Mouse (Mus musculus) neural tube, embryonic 12.5 days (tissue): ENCODE measurements around the gene Spc24. TPM values are rescaled to one million over a fixed set of nuclear protein-coding genes. Genes with fewer than 3 reads are reported as not detected.

Experiments
- ATAC-seq: fragments of 200-750 bp; cut with Nextera tagmentation; 2 replicates; pipeline ENCODE4 v1.8.0; 2017; ENCODE audit warnings: low read depth, mild to moderate bottlenecking, moderate TSS enrichment, moderate library complexity; ENCODE audit not compliant: low FRiP score
- H3K27ac ChIP-seq: fragments of 300-500 bp; sonication (generic); 2 replicates; pipeline ENCODE4 v1.5.1; 2016
- H3K27me3 ChIP-seq: fragments of 300-500 bp; sonication (generic); replicated peaks from 2 replicates; pipeline ENCODE4 v1.6.1; 2016; ENCODE audit warnings: mild to moderate bottlenecking
- H3K36me3 ChIP-seq: fragments of 300-500 bp; sonication (generic); 2 replicates; pipeline ENCODE4 v1.6.1; 2016; ENCODE audit warnings: mild to moderate bottlenecking
- H3K4me1 ChIP-seq: fragments of 300-500 bp; sonication (generic); 2 replicates; pipeline ENCODE4 v1.6.1; 2016
- H3K4me2 ChIP-seq: fragments of 300-500 bp; sonication (generic); replicated peaks from 2 replicates; pipeline ENCODE4 v1.6.1; 2016; ENCODE audit warnings: mild to moderate bottlenecking
- H3K4me3 ChIP-seq: fragments of 300-500 bp; sonication (generic); 2 replicates; pipeline ENCODE4 v1.5.1; 2016
- H3K9ac ChIP-seq: fragments of 300-500 bp; sonication (generic); 2 replicates; pipeline ENCODE4 v1.6.1; 2016; ENCODE audit warnings: mild to moderate bottlenecking
- H3K9me3 ChIP-seq: fragments of 300-500 bp; sonication (generic); 2 replicates; pipeline ENCODE4 v1.6.1; 2016; ENCODE audit warnings: mild to moderate bottlenecking
- WGBS: fragments of 180-500 bp; shearing (Covaris S2); methylation state at CpG from one replicate; pipeline ENCODE4 v1.1.7; 2016; 5-methylcytosine and 5-hydroxymethylcytosine counted together
- polyA plus RNA-seq: library from polyadenylated mRNA; unstranded; fragments of >200 nt; fragmentation: Nextera tagmentation; extraction: Ambion mirVana; gene quantifications from 2 replicates; pipeline ENCODE4 v1.2.1, GENCODE M21; 2016

Gene Spc24
- 59.9 and 73.5 TPM in 2 replicates for polyA plus RNA-seq

DNA sequence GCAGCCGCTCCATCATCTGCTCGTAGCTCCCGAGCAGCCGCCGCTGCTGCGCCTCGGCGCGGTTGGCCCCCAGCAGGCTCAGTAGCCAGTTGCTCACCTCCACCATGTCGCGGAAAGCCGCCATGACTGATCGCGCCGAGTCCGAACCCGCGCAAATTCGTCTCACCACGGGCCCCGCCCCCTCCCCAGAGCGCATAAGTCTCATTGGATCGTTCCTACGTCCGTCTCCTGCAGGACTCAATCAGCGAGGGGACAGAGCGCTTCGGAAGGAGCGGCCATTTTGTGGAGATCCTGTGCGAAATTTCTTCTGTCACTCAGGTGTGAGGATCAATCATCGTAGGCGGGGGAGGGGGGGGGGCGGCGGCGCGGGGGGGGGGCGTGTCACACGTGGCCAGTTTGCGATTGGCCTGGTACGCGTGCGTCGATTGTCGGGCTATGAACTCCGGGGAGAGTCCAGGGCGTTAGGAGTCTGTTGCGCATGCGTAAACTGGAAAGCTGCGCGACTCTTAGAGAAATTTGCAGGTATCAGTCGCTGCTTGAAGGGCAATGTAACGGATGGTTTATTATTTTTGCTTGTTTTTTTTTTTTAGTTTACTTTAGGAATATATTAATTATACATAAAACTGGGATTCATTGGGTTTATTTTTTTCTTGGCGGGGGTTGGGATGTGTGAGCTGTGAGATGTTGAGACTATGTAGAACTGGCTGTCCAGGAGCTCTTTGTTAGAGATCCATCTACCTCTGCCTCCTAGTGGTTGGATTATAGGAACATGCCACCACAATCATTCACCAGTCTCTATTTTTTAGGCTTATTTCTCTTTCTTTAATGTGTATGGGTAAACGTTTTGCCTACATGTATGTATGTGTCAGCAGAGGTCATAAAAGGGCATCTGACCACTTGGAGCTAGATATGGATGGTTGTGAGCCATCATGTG lies at the start of gene Spc24:
Gene Spc24, minus strand, starts transcription at position 149 of the 934 bp plus-strand sequence.
- no peak within 1 kb of the TSS for H3K27ac ChIP-seq
- peak; percentile 97 for ATAC-seq
- H3K9ac ChIP-seq, result peak within 1 kb of the TSS; percentile 64
- H3K9me3 ChIP-seq, result no peaks in the 10 kb centered on the region
- peak within 1 kb of the TSS; percentile 70 for H3K4me2 ChIP-seq
- H3K4me3 ChIP-seq, result peak within 1 kb of the TSS; percentile 68
- H3K36me3 ChIP-seq, result peaks cover 15% of the 10 kb centered on the region; the same call in 1 of the 2 replicates
- under 1% methylated on average over 48 of the region's 54 CpGs for WGBS
- no peaks in the 10 kb centered on the region for H3K27me3 ChIP-seq
- H3K4me1 ChIP-seq, result peaks cover 14% of the 10 kb centered on the region; the same call in 1 of the 2 replicates

DNA sequence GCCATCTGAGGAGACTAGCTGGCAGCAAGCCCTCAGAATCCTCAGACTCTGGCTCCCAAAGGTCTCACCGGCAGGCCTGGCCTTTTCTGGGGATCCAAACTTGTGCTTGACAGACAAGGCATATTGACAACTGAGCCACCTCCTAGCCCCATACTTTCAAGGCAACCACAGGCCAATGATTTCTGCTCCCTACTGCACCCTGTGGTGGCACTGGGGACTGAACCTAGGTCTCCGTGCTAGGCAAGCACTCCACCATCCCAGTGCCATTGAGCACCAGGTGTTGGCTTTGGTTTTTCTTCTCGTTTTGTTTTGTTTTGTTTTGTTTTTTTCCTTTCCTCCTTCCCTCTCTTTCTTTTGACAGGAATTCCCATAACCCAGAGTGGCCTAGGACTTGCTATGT lies 48.5 kb upstream of the Spc24 start:
- Histone ChIP-seq H3K27me3 (no peaks in the 10 kb centered on the region), H3K4me3 (no peak overlapping the region), H3K4me1 (peaks cover 4% of the 10 kb centered on the region; the same call in 1 of the 2 replicates), H3K9ac (no peak overlapping the region), H3K27ac (no peak overlapping the region), H3K9me3 (no peaks in the 10 kb centered on the region), H3K4me2 (no peak overlapping the region), H3K36me3 (0 out of 2 replicates have a peak, but pooled peaks cover 3% of the 10 kb centered on the region)
- WGBS, result 68% methylated on average over 3 of the region's 3 CpGs
- ATAC-seq, result no peak

DNA sequence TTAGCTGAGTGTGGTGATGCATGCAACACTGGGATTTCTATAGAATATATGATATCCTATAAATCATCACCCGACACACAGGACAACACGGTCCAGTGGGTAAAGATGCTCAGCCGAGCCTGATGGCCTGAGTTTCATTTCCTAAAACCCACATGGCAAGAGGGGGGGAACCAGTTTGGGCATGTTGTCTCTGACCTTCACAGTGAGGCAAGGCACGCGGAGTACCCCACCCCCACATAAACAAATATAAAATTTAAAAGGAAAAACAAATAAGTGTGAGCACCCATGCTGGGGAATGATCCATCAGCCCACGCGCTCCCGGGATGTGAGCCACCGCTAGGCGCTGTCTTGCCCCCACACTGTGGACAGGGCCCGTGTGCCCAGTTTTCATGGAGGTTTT lies 46.9 kb upstream of the Spc24 start:
- Histone ChIP-seq H3K9me3 (no peaks in the 10 kb centered on the region), H3K27me3 (no peaks in the 10 kb centered on the region), H3K36me3 (no peaks in the 10 kb centered on the region), H3K4me1 (peaks cover 4% of the 10 kb centered on the region; the same call in 1 of the 2 replicates), H3K27ac (no peak overlapping the region), H3K4me2 (no peak overlapping the region), H3K9ac (no peak overlapping the region), H3K4me3 (no peak overlapping the region)
- no peak for ATAC-seq
- 79% methylated on average over 11 of the region's 11 CpGs for WGBS

DNA sequence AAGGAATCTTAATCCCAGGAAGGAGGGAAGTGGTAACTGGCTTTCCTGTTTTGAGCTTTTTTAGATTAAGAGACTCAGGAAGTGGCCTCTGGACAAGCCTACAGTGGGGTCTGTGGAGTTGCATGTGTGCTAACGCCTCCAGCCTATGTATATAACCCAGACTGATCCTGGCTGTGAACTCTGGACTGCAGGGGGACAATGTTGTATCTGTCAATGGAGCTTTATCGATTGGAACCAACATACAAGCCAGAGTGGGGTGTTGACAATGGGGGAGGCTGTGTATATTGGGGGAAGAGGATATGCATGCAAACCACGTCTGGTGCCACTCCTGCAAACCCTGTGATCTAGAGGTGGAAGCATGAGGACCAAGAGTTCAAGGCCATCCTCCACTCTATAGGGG lies 46.3 kb upstream of the Spc24 start:
- H3K36me3 ChIP-seq, result no peaks in the 10 kb centered on the region
- WGBS, result 78% methylated on average over 3 of the region's 3 CpGs
- no peak overlapping the region for H3K27ac ChIP-seq
- no peak for ATAC-seq
- H3K27me3 ChIP-seq, result no peaks in the 10 kb centered on the region
- no peaks in the 10 kb centered on the region for H3K9me3 ChIP-seq
- H3K4me1 ChIP-seq, result peaks cover 4% of the 10 kb centered on the region; the same call in 1 of the 2 replicates
- H3K4me2 ChIP-seq, result no peak overlapping the region
- H3K9ac ChIP-seq, result no peak overlapping the region
- no peak overlapping the region for H3K4me3 ChIP-seq

DNA sequence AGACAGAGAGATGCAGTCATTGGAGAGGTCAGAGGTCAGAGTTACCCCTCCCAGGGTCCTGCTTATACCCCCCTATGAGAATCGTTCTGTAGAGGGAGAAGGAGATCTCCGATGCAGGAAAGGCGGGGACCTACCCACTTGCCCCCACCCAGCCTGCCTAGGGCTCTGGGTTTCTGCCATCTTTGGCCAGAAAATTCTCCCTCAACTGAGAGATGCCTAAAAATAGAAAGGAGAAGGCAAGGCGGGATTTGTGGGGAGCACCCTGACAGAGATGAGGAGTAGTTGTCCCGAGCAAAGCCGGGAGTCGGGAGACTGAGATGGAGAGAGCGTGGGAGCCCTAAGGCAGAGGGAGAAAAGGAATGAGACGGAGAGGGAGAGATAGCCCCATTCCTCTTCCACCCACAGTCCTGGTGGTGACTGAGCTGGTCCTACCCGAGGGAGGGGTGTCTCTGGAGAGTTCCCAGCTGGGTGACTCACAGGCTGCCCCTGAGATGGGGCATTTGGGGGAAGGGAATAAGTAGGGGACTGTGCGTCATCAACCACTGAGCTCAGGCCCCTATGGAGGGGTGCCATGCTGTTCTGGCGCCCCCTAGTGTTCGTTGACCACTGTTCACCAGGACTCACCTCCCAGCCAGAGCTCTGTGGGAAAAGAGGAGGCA lies 44.0 kb upstream of the Spc24 start:
- H3K36me3 ChIP-seq, result peaks cover 4% of the 10 kb centered on the region; the same call in 1 of the 2 replicates
- peak; percentile 92 for ATAC-seq
- no peak overlapping the region for H3K27ac ChIP-seq
- no peaks in the 10 kb centered on the region for H3K9me3 ChIP-seq
- H3K4me2 ChIP-seq, result no peak overlapping the region
- H3K27me3 ChIP-seq, result no peaks in the 10 kb centered on the region
- H3K9ac ChIP-seq, result no peak overlapping the region
- peaks cover 4% of the 10 kb centered on the region; the same call in 1 of the 2 replicates for H3K4me1 ChIP-seq
- H3K4me3 ChIP-seq, result no peak overlapping the region
- 47% methylated on average over 13 of the region's 13 CpGs for WGBS

DNA sequence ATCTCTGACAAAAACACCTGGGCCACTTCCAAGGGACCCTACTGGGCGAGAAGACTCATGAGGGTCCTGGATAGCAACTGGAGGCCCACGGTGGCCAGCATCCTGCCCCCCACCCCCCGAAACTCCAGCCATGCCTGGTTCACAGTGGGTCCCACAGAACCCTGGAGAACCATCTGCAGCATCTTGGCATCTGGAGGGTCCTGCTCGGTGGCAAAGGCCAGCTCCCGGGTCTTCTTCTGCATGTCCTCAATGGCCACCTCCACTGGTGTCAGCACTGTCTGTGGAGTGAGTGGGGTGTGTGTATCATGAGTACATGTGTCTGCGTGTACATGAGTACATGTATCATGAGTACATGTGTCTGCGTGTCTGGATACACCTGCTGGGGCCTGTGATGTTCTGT lies 41.5 kb upstream of the Spc24 start:
- Histone ChIP-seq H3K27me3 (no peaks in the 10 kb centered on the region), H3K4me2 (no peak overlapping the region), H3K9me3 (no peaks in the 10 kb centered on the region), H3K27ac (no peak overlapping the region), H3K4me3 (no peak overlapping the region), H3K4me1 (peaks cover 14% of the 10 kb centered on the region), H3K36me3 (peaks cover 4% of the 10 kb centered on the region; the same call in 1 of the 2 replicates), H3K9ac (no peak overlapping the region)
- 89% methylated on average over 7 of the region's 7 CpGs for WGBS
- ATAC-seq, result no peak

DNA sequence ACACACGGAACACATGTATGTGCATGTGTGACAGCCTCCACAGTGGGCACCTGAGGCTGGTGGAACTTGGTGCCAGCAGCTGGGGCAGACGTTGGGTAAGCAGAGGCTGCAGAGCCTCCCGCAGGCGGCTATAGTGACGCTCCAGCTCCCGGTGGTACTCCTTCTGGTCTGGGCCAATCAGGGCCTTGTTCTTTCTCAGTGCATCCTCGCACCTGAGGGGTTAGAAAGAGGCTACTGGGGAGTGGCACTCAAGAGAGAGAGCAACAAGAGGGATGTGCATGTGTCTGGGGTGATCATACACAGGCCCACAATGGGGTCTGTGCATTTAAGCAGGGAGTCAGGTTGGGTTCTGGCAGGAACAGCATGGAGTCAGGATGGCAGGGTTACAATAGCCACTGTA lies 41.0 kb upstream of the Spc24 start:
- no peaks in the 10 kb centered on the region for H3K27me3 ChIP-seq
- H3K4me2 ChIP-seq, result no peak overlapping the region
- peaks cover 14% of the 10 kb centered on the region for H3K4me1 ChIP-seq
- 80% methylated on average over 7 of the region's 7 CpGs for WGBS
- H3K27ac ChIP-seq, result no peak overlapping the region
- no peaks in the 10 kb centered on the region for H3K9me3 ChIP-seq
- H3K9ac ChIP-seq, result no peak overlapping the region
- peaks cover 4% of the 10 kb centered on the region; the same call in 1 of the 2 replicates for H3K36me3 ChIP-seq
- H3K4me3 ChIP-seq, result no peak overlapping the region
- no peak for ATAC-seq

DNA sequence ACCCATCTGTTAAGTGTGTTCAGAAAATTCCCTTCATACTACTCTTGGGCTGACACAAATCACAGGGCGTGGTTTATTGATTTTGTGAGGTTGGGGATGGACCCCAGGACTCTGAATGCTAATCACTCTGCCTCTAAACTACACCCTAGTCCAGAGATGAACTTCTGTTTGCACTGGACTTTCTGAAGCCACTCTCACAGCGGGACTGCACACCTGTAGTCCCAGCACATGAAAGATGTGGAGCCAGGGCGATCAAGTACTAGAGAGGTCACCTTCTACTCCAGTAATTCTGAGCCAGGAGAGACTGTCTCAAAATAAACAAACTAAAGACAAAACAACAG lies 38.9 kb upstream of the Spc24 start:
- WGBS, result 54% methylated on average over 3 of the region's 3 CpGs
- peak overlapping the region; percentile 78 for H3K4me2 ChIP-seq
- H3K4me1 ChIP-seq, result peaks cover 10% of the 10 kb centered on the region
- H3K9ac ChIP-seq, result no peak overlapping the region
- peaks cover 17% of the 10 kb centered on the region for H3K36me3 ChIP-seq
- no peaks in the 10 kb centered on the region for H3K9me3 ChIP-seq
- H3K27ac ChIP-seq, result no peak overlapping the region
- no peaks in the 10 kb centered on the region for H3K27me3 ChIP-seq
- no peak for ATAC-seq
- H3K4me3 ChIP-seq, result peak overlapping the region; percentile 66

DNA sequence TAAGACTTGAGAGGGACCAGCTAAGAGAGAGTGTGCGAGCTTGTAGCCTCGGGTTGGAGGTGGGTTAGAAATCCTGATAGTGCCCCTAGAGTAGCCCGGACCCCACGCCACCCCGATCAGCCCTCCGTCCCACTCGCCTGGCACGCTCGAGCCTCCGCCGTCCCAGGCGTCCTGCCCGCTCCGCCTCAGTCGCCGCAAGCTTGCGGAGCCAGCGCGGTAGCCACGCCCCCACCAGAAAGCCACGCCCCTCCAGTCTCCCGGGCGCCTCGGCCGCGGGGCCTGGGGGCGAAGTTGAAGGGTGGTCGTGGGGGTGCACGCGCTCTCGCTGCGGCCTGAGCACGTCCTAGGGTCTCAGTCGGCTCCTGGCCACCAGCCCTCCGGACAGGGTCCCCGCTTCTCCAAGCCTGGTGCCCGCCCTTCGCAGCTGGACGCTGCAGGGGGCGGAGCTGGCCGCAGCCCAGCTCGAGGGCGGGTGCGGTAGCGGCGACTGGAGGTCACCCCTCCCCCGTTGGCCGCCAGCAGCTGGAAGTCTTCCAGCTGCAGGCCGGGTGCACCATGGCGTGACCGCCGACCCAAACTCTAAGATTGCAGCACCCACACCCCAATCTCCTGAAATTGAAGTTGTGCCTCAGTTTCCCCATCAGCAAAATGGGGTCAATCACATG lies 38.4 kb upstream of the Spc24 start, which contains the start of gene Kank2:
Gene Kank2, minus strand, starts transcription at position 400 of the 665 bp plus-strand sequence.
- ATAC-seq, result peak; percentile 77
- WGBS, result under 1% methylated on average over 52 of the region's 52 CpGs
- Histone ChIP-seq H3K4me3 (peak within 1 kb of the TSS; percentile 66), H3K9me3 (no peaks in the 10 kb centered on the region), H3K9ac (peak within 1 kb of the TSS; percentile 69), H3K4me1 (peaks cover 10% of the 10 kb centered on the region), H3K27ac (0 out of 2 replicates have a peak within 1 kb of the TSS, but pooled peaks have one; percentile 15), H3K4me2 (peak within 1 kb of the TSS; percentile 78), H3K36me3 (peaks cover 22% of the 10 kb centered on the region), H3K27me3 (no peaks in the 10 kb centered on the region)

DNA sequence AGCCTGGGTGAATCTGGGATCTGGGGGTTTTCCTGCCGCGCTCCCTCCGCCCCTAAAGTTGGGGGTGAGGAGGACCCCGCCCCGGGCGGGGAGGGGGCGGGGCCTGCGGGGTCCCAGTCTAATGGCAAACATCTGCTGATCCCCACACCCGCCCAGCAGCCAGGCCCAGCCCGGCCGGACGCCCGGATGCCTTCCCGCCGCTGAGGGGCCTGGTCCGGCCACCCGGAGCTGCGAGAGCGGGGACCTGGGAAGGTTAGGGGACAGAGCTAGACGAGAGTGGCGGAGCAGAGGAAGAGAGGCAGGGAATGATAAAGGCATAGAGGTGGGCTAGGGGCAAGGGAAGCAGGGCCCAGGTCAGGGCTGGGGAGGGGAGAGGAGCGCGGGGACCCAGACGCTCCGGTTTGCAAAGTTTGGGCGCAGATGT lies 37.8 kb upstream of the Spc24 start:
- H3K4me3 ChIP-seq, result peak overlapping the region; percentile 66
- H3K9me3 ChIP-seq, result no peaks in the 10 kb centered on the region
- H3K4me2 ChIP-seq, result peak overlapping the region; percentile 78
- 0 out of 2 replicates have a peak overlapping the region, but pooled peaks have one; percentile 15 for H3K27ac ChIP-seq
- no peaks in the 10 kb centered on the region for H3K27me3 ChIP-seq
- WGBS, result under 1% methylated on average over 26 of the region's 26 CpGs
- peak; percentile 51 for ATAC-seq
- H3K36me3 ChIP-seq, result peaks cover 23% of the 10 kb centered on the region
- H3K9ac ChIP-seq, result peak overlapping the region; percentile 69
- peaks cover 10% of the 10 kb centered on the region for H3K4me1 ChIP-seq

DNA sequence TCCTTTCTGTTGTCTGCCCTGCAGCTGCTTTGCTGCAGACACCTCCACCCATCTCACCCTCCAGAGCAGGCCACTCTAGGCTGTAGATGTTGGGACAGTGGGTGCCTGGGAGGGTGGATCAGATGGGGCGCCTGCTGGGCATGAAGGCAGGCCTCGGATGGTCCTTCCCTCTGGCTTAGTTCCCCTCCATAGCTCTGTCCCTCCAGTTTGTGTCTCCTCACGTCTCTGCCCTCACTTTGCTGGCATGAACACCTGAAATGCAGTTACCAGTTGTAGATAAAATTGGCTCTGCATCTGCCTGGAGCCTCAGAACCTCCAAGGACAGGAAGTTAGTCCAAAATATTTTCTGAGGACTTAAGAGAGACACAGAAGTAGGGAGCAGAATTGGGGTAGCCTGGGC lies 36.8 kb upstream of the Spc24 start:
- H3K9ac ChIP-seq, result no peak overlapping the region
- no peak overlapping the region for H3K4me3 ChIP-seq
- H3K4me2 ChIP-seq, result peak overlapping the region; percentile 78; the same call in 1 of the 2 replicates
- no peaks in the 10 kb centered on the region for H3K27me3 ChIP-seq
- H3K27ac ChIP-seq, result no peak overlapping the region
- H3K36me3 ChIP-seq, result peaks cover 23% of the 10 kb centered on the region
- WGBS, result 79% methylated on average over 3 of the region's 3 CpGs
- peaks cover 10% of the 10 kb centered on the region for H3K4me1 ChIP-seq
- H3K9me3 ChIP-seq, result no peaks in the 10 kb centered on the region
- ATAC-seq, result no peak
